Mouse (Mus musculus) cerebellum, adult 2 months (tissue): ENCODE results near the gene Lamb3.

Experiments
- CTCF ChIP-seq: fragments of 200-500 bp; IDR thresholded peaks from 2 replicates; pipeline ENCODE4 v1.5.1; 2011; ENCODE audit warnings: low read depth, mild to moderate bottlenecking, control low read depth, low read length, moderate library complexity, borderline replicate concordance; ENCODE audit not compliant: insufficient read depth
- POLR2A ChIP-seq: fragments of 200-500 bp; IDR thresholded peaks from 2 replicates; pipeline ENCODE4 v1.6.1; 2011; ENCODE audit warnings: low read length, control low read depth, borderline replicate concordance; ENCODE audit not compliant: insufficient read depth

- no peak for TF ChIP-seq CTCF
- TF ChIP-seq POLR2A, result no peak
Measured at GRCm38 (mm10) chr1:193359199-193359598, 151.7 kb downstream of the Lamb3 start.
